Mouse (Mus musculus) thymus, adult 2 months (tissue): ENCODE data around the gene B3galt1.

Experiments used
- CTCF ChIP-seq: fragments of 200-500 bp; IDR thresholded peaks from 2 replicates; pipeline ENCODE4 v1.5.1; 2012; ENCODE audit warnings: mild to moderate bottlenecking, control low read depth, low read length, moderate library complexity, borderline replicate concordance; ENCODE audit not compliant: control insufficient read depth, poor library complexity, insufficient read depth; ENCODE audit errors: extremely low read depth
- POLR2A ChIP-seq: fragments of 200-500 bp; IDR thresholded peaks from 2 replicates; pipeline ENCODE4 v1.6.1; 2012; ENCODE audit warnings: mild to moderate bottlenecking, low read length, control low read depth, moderate library complexity; ENCODE audit not compliant: control insufficient read depth, poor library complexity, insufficient read depth; ENCODE audit errors: extremely low read depth

DNA sequence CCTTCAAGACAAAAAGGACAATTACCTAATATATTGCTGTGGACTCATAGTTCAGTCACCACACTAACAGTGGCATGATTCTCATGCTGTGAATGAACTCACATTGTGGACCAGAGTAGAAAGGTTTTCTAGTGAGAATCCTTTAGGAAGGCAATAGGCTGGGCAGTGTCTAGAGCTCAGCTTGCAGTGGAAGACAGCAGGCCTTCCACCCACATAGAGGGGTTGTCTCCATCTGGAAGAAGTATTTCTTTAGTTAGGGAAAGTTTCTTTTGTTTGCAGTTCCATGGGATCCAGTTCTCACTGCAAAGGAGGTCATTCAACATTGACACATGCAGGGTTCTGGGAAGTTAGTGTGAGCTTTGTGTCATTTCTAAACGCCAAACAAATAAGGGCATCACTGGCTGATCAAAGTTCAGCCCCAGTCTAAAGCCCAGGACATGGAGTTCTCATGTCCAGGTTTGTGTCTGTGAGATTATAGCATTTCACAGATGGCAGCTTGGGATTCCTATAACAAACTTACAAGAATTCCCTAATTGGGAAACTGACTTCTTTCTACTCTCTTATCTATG is 316.1 kb downstream of the B3galt1 start:
- TF ChIP-seq CTCF = no peak
- TF ChIP-seq POLR2A = no peak
